Mouse (Mus musculus) kidney, adult 9 months (tissue): ENCODE data around the gene Hsdl2.

Experiments used
- DNase-seq: peaks from one replicate; pipeline ENCODE4 v3.0.0; 2022

The Hsdl2 gene

DNA sequence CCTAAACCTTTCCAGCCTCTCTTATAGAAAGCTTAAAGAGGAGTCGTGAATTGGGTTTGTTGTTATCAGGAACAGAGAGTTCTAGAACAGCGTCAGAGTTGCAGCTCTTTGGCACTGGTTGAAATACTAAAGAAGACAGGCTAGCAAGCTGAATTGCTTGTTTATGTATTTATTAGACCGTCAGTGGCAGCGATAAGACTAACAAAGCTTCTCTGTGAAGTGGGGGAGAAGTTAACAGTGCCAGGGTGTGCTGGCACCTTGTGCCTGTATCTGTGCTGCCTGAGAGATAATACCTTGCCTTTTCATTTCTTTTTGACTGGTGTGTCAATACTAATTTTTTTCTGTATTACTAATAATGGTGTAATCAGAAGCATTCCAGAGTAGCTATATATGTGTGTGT, 46.9 kb downstream of the Hsdl2 start:
- DNase-seq = no peak

DNA sequence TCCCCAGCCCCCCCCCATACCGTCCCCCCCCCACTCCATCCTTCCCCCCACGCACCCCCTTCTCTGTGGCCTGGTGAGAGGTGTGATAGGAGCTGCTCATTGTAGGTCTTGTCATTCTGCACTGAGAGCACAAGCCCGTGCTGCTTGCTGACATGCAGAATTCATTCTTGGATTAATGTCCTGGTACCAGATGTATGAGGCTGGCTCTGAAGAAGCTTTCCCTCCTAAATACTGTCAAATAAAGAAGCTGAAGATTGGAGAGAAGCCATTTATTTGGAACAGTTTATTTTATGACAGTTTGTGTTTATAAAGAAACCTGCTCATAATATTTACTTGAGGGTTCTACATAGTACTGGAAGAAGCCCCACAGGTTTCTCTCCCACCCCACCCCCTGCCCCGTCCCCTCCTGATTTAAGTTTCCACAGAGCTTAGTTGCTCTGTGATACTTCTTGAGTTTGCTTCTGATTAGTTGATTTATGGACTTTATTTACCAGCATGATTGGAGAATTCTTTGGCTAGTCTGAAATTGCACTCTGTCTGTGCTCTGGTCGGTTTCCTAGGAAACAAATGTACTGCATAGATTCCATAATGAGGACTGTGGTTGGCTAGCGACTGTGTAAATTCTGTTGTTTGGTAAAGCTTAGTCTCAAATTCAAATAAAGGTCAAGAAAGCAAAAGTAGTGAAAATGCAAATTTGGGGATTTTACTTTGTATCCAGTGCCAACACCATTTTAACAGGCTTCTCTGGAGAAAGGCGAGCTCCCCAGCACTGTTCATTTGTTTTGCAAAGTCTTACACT, 47.9 kb downstream of the Hsdl2 start:
- DNase-seq = no peak

DNA sequence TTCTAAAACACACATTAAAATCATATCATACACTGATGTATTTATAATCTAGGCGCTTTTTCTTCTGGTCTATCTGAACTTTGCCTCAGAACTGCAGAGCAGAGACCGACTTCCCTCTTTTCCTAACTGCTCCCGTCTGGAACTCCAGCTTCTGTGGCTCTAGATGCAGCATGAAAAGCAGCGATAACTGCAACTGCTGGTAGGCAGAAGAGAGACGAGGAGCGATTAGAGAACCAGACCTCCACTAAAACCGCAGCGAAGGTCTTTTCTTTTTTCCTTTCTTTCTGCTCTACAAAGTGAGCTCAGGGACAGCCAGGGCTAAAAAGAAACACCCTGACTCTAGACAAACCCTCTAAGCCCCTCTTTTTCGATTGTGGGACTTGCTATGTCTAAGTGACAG, 48.8 kb downstream of the Hsdl2 start:
- no peak for DNase-seq

DNA sequence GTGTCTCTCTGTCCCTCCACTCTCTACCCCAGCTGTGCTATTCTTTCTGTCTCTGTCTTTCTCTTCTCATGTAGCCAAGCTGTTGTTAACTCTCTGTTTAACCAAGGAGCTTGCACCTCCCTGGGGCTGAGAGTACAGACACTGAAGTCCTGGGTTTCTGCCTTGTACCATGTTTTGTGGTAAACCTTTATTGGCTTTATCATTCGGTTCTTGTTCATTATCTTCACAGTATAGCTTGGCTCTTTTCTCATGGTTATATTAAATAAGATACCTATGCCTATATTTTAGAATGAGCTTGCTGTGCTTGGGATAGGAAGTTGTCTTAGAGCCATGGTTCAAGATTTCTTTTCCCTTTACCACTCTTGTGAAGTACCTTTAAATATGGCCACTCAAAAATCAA, 53.2 kb downstream of the Hsdl2 start:
- DNase-seq = no peak

DNA sequence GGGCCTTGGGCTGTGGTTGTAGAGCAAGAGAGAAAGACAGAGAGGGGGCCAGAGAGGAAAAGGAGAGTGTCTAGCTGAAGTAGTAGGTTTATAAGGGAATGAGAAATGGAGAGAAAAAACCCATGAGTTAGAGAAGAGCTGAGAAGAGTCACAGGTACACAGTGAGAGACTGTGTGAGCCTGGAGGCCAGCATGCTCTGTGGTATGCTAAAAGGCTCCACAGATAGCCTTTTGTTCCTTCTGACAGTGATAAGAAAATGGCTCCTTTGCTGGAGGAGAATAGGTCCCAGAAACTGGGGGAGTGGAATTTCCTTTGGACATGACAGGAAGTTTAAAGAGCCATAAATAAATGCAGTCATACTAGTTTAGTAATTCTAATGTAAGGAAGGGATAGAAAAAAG, 57.8 kb downstream of the Hsdl2 start:
- DNase-seq = no peak

DNA sequence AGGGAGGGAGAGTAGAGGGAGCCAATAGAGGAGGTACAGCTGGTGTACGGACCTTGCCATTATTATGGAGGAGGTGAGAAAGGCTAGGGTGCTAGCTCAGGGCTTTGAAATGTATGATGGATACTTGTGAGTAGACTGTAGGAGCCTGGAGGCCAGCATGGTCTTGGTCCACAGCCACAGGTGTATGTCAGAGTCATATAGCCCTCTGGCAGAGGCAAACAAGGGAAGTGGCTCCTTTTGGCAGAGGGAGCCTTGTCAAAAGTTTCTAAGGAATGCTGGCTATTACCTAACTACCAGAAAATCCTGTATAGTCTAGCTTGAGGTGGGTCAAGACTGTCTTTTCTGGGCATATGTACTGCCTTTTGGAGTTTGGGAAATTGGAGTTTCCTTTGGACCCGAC, 59.4 kb downstream of the Hsdl2 start:
- no peak for DNase-seq

DNA sequence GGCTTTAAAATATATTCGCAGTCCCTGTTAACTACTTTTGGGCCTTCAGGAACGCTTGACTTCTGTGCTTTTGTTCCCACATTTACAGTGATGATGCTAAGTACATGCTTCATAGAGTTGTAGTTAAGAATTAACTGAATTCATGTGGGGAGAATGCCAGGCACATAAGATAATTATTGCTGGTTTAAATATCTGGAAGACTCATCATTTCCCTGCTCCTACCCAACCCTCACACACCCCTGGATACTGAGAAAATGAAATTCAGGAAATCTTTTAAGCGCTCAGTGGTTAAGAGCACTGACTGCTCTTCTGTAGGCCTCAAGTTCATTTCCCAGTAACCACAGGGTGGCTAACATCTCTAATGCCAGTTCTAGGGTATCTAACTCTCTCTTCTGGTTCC, 60.7 kb downstream of the Hsdl2 start:
- peak; percentile 38 for DNase-seq

DNA sequence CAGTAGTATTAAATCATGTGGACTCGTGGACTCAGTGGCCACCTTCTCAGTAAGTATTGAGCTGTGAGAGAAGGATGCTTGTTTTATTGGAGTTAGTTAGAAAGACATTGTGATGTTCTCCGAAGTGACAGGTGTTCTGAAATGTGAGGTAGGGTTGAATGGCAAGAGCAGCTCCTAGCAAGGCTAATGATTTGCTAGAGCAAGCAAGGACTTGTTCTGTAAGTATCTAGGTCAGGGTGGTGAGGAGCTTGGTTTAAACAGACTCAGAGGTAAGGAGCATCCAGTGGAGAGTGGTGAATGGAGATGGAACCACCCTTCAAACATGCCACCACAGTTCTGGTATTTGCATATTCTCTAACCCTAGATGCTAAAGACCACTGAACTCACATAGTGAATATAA, 61.3 kb downstream of the Hsdl2 start:
- peak; percentile 58 for DNase-seq

DNA sequence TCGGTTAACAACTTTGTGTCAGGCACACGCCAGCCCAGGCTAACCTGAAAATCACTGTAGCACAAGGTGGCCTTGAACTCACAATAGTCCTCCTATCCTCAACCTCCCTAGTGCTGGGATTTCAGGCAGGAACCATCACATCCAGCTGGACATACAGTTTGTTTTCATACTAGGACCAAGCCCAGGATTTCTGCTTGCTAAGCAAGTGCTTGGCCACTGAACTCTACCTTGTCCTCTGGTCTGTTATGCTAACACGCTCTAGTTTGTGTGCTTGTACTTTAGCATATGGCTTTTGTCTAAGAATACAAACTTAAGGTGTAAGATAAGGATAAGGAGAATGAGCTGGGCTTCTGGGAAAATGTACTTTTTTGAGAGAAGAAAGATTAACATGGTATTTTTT, 63.1 kb downstream of the Hsdl2 start:
- DNase-seq = peak; percentile 30

DNA sequence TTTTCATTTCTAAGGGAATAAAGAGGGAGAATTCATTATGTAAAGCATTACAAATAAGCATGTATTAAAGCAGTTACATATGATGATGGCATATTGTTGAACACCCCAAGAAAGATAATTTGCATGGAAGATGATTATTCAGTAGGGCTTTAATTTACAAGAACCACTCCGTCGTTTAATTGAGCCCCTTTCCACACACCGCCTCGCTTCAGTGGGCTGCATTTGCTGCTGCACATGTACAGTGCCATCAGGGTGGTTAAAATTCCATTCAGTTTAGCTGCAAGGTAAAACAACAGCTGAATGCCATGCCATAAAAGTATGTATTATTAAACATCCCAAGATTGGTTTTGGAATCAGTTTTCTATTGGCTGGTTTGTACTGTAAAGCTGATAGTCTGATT, 63.6 kb downstream of the Hsdl2 start:
- DNase-seq = no peak

DNA sequence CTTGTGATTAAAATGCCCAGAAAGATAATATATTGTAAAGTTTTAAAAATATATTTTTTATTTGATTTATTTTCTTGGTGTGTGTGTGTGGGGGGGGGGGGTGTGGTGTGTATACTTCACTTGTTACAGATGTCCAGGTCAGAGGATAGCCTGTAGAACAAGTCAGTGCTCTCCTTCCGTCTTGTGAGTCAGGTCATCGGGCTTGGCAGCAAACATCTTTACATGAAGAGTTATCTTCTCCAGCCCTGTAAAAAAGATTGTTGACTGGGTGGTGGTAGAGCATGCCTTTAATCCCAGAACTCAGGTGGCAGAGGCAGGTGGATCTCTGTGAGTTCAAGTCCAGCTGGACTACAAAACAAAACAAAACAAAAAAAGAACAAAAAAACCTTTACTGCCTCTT, 64.2 kb downstream of the Hsdl2 start:
- no peak for DNase-seq

DNA sequence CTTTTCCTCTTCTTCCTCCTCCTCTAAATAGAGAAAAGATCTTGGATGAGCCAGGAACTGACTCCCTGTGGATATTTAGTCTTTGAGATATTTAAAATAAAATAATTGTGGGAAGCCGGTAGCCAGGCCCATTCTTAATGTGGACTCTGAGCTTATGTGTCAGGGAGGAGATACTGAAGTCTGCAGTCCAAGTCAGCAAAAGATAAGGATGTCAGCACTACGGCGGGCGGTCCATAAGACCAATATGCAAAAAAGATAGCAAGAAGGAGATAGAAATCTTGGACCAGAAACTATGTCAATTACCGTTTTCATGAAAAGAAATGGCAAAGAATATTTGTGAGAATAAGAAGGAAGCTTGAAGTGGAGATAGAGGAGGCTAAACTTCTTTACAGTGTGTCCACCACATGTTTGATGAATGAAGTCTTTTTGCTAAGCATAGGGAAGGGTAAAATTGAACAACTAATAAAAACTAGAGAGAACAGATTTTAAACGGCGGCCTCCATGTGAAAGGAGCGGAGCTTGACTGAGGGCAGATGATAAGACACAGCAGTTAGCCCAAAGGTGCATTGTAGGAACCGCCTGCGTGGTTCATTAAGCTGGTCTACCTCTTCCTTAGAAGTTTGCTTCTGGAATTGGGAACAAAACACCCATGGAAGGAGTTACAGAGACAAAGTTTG, 64.8 kb downstream of the Hsdl2 start:
- DNase-seq = no peak

DNA sequence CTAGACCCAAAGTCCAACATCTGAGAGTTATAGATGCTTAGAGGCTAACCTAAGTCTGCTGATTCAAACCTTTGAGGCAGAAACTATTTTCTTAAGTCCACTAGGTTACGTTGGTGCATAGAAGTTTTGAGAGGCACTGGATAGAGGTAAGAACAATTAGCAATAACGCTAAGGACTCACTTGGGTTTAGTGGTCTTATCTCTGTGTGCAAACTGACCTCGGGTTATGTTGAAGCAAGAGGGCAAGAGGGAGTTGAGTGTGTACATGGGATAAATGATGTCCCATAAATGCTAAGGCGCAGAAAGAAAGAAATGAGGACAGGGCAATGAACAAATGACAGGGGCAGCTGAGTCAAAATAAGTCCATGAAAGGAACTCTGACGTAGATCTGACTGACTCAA, 67.8 kb downstream of the Hsdl2 start:
- DNase-seq = no peak

DNA sequence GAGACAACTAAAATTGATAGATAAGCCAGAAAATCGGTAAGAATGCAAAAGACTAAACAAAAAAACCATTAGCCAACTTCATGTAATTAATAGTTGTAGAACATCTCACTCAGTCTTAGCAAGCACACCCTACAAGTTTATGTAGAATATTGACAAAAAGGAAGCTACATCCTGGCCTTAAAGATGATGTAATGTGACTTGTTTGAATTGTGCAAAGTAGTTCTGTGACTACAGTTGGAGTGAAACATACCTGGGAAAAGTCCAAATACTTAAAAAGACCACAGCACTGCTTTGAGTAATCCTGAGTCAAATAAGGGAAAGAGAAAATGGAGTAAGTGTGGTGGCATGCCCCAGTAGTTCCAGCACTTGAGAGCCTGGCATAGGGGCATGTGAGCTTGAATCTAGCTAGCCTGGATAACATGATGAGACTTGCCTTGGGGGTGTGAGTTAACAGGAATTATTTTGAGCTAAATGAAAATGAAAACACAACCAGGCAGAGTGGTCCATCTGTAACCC, 70.9 kb downstream of the Hsdl2 start:
- no peak for DNase-seq

DNA sequence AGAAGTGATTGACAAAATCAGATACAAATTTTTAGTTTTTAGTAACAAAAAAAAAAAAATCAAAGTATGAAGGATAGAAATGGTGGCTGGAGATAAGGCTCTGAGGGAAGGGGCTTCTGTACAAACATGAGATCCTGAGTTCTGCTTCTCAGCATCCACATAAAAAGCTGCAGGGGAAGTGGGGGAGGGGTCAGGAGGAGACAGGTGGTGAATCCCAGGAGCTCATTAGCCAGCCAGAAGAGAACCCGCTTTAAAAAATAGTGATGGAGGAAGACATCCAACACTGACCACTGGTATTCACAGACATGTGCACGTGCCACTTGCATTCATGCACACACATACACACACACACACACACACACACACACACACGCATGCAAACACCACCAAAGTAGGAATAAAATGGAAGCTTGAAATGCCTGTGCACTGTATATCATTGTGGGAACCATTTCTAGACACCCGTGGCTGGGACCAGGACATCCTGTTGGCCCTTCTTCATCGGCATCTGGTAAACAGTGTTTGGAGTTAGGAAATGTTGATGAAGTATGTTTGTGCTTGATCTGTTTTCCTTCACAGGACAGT, 74.8 kb downstream of the Hsdl2 start:
- DNase-seq = no peak

DNA sequence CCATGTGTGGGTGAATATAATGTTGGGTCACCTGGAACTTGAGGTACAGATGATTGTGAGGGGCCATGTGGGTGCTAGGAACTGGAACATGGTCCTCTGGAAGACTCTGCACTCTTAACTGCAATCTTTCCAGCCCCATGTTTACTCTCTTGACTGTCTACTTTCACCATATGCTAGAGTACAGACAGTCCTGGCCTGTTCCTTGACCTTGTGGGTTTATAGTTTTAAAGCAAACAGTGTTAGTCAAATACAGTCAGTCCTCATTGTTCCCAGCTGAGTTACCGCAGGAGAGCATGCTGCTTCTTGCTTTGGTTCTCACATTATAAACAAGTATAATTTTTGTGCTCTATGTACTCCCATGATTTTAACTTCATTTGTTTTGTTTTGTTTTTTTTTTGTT, 80.8 kb downstream of the Hsdl2 start:
- no peak for DNase-seq

DNA sequence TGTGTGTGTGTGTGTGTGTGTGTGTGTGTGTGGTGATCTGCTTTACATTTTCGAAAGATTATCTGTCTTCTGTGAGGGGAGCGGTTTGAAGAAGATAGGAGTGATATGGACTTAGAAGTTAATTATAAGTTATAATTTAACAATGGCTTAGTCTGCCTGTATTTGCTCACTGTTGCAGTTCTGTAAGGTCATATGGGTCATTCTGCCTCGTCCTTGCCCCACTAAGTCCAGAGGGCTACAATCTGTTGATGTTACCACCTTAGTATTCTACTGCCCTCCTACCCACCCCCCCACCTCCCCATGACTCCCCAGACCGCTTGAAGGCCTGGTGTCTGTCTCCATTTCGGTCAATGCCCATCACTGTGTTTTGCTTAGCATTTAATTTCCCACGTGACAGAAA, 82.1 kb downstream of the Hsdl2 start:
- no peak for DNase-seq

DNA sequence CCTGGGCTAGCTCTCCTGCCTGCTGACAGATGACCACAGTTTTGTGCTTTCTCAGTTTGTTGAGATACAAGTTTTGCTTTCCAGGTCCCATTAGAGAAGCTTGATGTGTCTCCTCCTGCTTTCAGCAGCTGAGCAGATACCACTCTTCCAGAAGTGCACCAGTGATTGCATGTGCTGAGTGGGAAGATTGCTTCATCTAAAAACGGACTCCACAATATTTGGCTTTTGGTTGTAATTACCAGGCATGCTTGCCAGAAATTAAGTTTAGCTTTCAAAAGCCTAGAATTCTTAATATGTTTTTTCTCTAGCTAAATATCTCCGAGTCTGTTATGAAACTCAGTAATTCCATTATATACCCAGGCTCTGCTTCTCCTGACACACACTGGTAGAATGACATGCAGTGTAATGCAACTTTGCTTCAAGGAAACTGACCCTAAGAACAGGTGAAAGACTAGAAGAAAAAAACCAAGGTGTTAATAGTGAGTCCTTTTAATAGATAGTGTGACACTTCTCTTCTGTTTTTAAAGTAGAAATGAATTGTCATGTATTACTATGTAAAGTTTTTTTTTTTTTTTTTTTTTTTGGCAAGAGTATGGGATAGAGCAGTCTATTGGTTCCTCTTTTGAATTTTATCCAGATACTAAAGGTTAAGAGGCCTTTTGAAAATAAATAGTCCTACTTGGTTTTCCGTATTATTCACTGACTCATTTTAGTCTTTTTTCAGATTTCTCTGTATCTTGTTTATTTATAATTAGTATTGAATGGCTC, 85.4 kb downstream of the Hsdl2 start:
- DNase-seq = no peak

DNA sequence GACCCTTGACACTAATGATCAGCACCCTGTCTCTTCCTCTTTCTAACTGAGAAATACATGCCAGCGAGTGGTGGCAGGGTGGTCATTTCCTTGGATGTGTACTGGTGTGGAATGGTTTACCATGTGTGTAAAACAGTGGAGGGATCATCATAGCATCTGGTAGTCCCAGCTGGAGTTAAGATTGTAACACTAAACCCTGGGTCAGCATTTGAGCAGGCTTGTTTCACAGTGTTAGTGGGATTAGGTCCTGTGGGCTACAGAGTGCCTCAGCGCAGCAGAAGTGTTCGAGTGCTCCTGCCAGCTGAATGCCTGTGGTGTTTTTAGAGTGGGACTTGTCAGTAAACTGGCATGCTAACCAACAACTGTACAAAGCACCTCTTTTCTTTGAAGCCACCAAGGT, 86.7 kb downstream of the Hsdl2 start:
- no peak for DNase-seq
